Mouse (Mus musculus) fibroblast of lung, adult 2 months (primary cell): ENCODE measurements at regions not wholly inside any gene's neighbourhood (a gene's known extent, or its start where the extent isn't known, plus 50 kb on each side); places are given as distances from the start of the nearest gene placed in this dataset.

Source experiments
- DNase-seq: peaks from one replicate; pipeline ENCODE4 v3.0.0-alpha.2; 2011; ENCODE audit warnings: low read depth

GRCm38 (mm10) chr12:68683176-68683575 is 475.8 kb downstream of the Rps29 start:
- no peak for DNase-seq

DNA sequence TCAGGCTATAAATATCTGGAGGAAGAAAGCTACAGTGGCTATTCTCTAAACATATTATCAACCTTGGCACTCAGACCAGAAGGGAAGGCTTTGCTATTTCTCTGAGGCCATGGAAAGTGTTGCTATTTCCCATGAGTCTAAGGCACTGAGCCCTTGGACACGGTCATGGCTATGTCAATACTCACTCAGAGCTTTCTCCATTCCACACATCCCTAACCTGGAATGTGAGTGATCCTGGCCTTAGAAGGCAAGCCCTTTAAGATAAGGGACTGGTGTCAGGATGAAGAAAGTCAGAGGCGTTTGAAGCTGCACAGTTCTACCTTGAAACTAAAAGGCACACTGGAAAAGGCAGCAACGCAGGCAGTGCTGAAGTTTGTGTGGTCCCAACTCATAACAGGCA is 478.3 kb downstream of the Rps29 start:
- DNase-seq: no peak

GRCm38 (mm10) chr12:68676096-68676775 is 482.8 kb downstream of the Rps29 start:
- no peak for DNase-seq

- no peak for DNase-seq
These were observed 487.0 kb downstream of the Rps29 start for GRCm38 (mm10) chr12:68672011-68672410.

GRCm38 (mm10) chr12:68645901-68646585 is 512.9 kb downstream of the Rps29 start:
- no peak for DNase-seq

- peak; percentile 35 for DNase-seq
These were observed 515.3 kb downstream of the Rps29 start for GRCm38 (mm10) chr12:68643671-68644070.

- DNase-seq: no peak
These were observed 526.5 kb downstream of the Rps29 start for GRCm38 (mm10) chr12:68632441-68632840.

GRCm38 (mm10) chr12:68618337-68618736 is 540.6 kb downstream of the Rps29 start:
- DNase-seq: no peak

- DNase-seq: no peak
These were observed 553.5 kb downstream of the Rps29 start for GRCm38 (mm10) chr12:68605417-68606000.

DNA sequence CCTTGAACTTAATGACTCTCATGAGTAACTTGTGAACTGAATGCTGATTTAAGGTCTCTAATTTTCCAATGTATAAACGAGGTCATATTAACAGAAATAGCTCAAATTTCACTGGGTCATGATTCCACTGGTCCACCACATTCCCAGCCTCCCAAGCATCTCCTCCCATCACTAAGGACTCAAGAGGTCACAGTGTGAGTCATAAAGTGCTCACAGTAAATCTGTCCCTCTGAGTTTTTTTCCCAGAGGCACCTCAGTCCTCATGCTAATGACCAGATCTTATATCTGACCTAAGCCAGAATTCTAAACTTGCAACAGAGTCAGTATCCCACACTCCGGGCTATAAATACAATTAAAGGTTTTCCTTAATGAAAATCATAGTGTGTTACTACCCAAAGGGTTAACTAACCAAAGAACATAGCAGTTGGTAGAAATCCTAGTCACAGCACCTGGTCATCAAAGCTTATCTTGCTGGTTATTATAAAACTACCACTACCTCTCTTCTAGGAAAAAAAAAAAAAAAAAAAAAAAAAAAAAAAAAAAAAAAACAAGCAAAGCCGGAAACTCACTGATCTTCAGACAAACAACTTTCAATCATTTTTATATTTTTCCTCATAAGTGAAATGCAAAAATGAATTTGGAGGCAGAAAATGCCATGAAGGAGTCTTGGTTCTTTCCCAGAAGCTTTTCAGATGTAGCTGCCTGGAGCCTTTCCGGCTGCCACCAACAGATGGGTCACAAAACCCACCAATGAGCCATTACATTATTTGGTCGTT is 554.3 kb downstream of the Rps29 start:
- no peak for DNase-seq

DNA sequence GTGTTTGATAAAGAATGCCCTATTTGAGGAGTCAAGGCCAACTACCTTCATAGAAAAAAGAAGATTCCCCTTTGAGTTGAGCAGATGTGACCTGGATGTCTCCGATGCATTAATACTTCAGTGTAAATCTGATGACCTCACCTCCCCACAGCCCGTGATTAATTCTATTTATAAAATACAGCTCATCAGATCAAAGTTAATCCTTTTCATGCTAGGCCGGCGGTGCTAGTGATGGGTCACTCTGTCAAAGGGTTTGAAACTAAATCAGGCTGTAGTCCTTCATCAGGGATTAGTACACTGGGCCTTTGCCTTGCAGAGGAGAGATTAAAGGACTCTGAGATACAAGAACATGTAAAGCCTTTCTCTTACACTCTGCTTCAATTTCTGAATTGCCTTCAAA is 556.3 kb downstream of the Rps29 start:
- DNase-seq: no peak

DNA sequence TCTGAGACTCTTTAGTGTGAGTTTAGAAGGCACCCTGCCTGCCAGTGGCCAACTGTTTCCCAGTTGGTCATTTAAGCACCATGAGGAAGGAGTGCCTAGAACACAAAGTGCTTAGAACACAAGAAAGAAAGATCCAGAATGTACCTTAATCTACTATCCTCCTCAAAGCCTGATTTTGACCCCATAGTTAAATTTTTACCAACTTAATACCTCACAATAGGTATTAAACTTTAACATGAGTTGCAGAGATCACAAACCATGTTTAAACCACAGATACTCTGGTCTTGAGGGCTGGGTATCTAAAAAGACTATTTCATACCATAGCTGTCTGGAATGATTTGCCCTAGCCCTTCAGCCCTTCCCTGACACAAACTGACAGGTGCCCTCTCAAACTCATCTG is 557.6 kb downstream of the Rps29 start:
- DNase-seq: no peak

GRCm38 (mm10) chr12:68599681-68600596 is 559.0 kb downstream of the Rps29 start:
- no peak for DNase-seq

- DNase-seq: no peak
These were observed 559.9 kb downstream of the Rps29 start for GRCm38 (mm10) chr12:68599016-68599616.

- no peak for DNase-seq
These were observed 573.5 kb downstream of the Rps29 start for GRCm38 (mm10) chr12:68585524-68585872.

- no peak for DNase-seq
These were observed 574.0 kb downstream of the Rps29 start for GRCm38 (mm10) chr12:68584786-68585523.

- no peak for DNase-seq
These were observed 579.1 kb downstream of the Rps29 start for GRCm38 (mm10) chr12:68579909-68580308.

- no peak for DNase-seq
These were observed 581.5 kb downstream of the Rps29 start for GRCm38 (mm10) chr12:68577453-68577852.

- no peak for DNase-seq
These were observed 582.1 kb downstream of the Rps29 start for GRCm38 (mm10) chr12:68576855-68577254.

DNA sequence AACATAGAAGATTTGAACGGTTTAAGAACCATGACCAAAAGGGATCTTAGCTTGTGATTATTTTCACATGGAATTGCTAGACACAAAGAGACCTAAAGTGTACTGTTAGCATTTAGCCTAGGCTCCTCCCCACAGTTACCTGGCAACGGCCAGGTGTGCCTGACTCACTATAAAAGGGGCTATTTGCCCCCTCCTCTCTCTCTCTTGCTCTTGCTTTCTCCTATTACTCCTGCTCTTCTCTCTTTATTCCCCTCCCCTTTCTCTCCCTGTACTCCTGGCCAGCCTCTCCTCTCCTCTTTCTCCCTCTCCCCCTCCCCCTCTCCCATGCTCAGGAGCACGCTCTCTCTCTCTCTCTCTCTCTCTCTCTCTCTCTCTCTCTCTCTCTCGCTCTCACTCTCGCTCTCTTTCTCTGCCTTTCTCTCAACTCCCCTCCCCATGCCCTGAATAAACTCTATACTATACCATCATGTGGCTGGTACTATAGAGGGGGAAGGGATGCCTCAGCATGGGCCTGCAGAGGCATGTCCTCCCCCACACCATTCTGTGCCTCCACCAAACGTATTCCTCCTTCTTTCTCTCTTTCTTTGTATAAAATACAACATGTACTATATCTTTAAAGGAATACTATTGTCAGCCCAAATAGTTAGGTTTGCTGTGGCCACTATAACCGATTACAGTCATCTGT is 603.9 kb downstream of the Rps29 start:
- no peak for DNase-seq
